Mouse (Mus musculus) forebrain, embryonic 12.5 days (tissue): ENCODE measurements at regions not wholly inside any gene's neighbourhood (a gene's known extent, or its start where the extent isn't known, plus 50 kb on each side); places are given as distances from the start of the nearest gene placed in this dataset.

Experiments used
- ATAC-seq: fragments of 200-750 bp; cut with Nextera tagmentation; 2 replicates; pipeline ENCODE4 v1.8.0; 2017; ENCODE audit warnings: moderate TSS enrichment; ENCODE audit not compliant: low FRiP score
- H3K27ac ChIP-seq: fragments of 300-500 bp; sonication (generic); 2 replicates; pipeline ENCODE4 v1.5.1; 2016; ENCODE audit warnings: mild to moderate bottlenecking
- H3K27me3 ChIP-seq: fragments of 300-500 bp; sonication (generic); 2 replicates; pipeline ENCODE4 v1.6.1; 2016; ENCODE audit warnings: mild to moderate bottlenecking
- H3K36me3 ChIP-seq: fragments of 300-500 bp; sonication (generic); replicated peaks from 2 replicates; pipeline ENCODE4 v1.6.1; 2016; ENCODE audit warnings: mild to moderate bottlenecking
- H3K4me1 ChIP-seq: fragments of 300-500 bp; sonication (generic); 2 replicates; pipeline ENCODE4 v1.6.1; 2016
- H3K4me2 ChIP-seq: fragments of 300-500 bp; sonication (generic); 2 replicates; pipeline ENCODE4 v1.6.1; 2016; ENCODE audit warnings: mild to moderate bottlenecking, moderate library complexity
- H3K4me3 ChIP-seq: fragments of 300-500 bp; sonication (generic); replicated peaks from 2 replicates; pipeline ENCODE4 v1.5.1; 2016; ENCODE audit warnings: mild to moderate bottlenecking
- H3K9ac ChIP-seq: fragments of 300-500 bp; sonication (generic); 2 replicates; pipeline ENCODE4 v1.6.1; 2016; ENCODE audit warnings: mild to moderate bottlenecking
- H3K9me3 ChIP-seq: fragments of 300-500 bp; sonication (generic); 2 replicates; pipeline ENCODE4 v1.6.1; 2016
- WGBS: fragments of 180-500 bp; shearing (Covaris S2); methylation state at CpG from one replicate; pipeline ENCODE4 v1.1.7; 2016; 5-methylcytosine and 5-hydroxymethylcytosine counted together

DNA sequence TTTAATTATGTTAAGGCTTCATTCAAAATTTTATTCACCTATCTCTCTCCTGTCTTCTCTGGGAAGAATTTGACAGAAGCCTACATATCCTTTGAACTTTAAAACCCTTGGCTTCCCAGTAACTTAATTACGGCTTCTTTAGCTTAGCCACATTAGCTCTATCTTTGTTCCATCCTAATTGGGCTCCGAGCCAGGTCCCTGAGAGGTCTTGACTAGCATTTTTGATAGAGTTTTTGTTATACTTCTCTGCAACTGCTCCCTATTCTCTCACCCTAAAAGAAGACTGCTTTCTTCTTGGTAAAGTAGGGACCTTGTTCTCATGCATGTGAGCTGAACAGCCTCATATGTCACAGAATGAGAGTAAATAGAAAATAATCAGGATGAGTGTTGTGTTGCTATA, 115.1 kb upstream of the Nox3 start:
- H3K9me3 ChIP-seq = no peaks in the 10 kb centered on the region
- WGBS = 10% methylated on average over 2 of the region's 2 CpGs

DNA sequence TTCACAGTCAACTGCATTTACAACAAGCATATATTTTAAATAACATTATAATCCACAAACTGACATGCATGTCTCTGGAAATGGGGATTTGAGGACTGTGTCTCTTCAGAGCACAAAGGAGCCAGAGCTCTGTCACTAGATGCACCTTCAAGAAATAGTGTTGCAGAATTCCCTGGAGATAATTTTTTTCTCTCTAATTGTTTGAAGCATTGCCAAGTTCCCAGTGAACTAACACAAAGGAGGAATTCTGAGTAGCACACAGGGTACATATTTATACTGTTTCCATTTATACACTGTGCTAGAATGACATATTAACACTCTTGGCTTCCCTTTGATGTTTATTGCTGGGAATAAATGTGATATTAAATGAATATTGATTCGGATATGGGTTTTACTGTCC, 107.4 kb upstream of the Nox3 start:
- no peaks in the 10 kb centered on the region for H3K4me1 ChIP-seq
- no peaks in the 10 kb centered on the region for H3K36me3 ChIP-seq
- no peak overlapping the region for H3K4me3 ChIP-seq
- H3K4me2 ChIP-seq = no peak overlapping the region
- no peaks in the 10 kb centered on the region for H3K9me3 ChIP-seq
- H3K9ac ChIP-seq = no peak overlapping the region
- 85% methylated on average over 1 of the region's 1 CpGs for WGBS
- H3K27ac ChIP-seq = no peak overlapping the region
- H3K27me3 ChIP-seq = no peaks in the 10 kb centered on the region
- ATAC-seq = no peak

More for the DNA sequence above, 115.1 kb upstream of the Nox3 start:
- no peaks in the 10 kb centered on the region for H3K36me3 ChIP-seq
- H3K4me1 ChIP-seq = no peaks in the 10 kb centered on the region; the same call in 1 of the 2 replicates
- no peak overlapping the region for H3K4me2 ChIP-seq
- 0 out of 2 replicates have a peak overlapping the region, but pooled peaks have one; percentile 14 for H3K27ac ChIP-seq
- ATAC-seq = no peak; the same call in 1 of the 2 replicates
- no peak overlapping the region for H3K9ac ChIP-seq
- no peak overlapping the region for H3K4me3 ChIP-seq
- no peaks in the 10 kb centered on the region for H3K27me3 ChIP-seq

DNA sequence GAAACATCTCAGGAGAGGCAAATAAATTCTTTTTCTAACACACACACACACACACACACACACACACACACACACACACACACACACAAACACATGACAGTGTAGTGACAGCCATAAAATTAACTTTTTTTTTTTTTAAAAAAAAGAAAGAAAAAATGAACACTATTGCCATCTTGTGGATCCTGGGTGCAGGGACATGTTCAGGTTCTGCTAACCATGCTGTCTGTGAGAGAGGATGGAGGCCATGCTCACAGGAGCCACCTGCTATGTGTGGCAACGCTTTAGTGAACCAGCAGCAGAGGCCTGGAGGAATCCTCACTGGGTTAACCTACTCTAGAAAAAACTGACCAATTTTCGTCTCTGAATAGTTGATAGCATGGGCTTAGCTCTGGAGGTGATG, 96.5 kb upstream of the Nox3 start:
- no peak overlapping the region for H3K27ac ChIP-seq
- H3K36me3 ChIP-seq = no peaks in the 10 kb centered on the region
- H3K4me3 ChIP-seq = no peak overlapping the region
- H3K9ac ChIP-seq = no peak overlapping the region
- H3K27me3 ChIP-seq = no peaks in the 10 kb centered on the region
- WGBS = 24% methylated on average over 2 of the region's 2 CpGs
- H3K4me1 ChIP-seq = no peaks in the 10 kb centered on the region
- peak; percentile 75; the same call in 1 of the 2 replicates for ATAC-seq
- no peaks in the 10 kb centered on the region for H3K9me3 ChIP-seq
- no peak overlapping the region for H3K4me2 ChIP-seq

DNA sequence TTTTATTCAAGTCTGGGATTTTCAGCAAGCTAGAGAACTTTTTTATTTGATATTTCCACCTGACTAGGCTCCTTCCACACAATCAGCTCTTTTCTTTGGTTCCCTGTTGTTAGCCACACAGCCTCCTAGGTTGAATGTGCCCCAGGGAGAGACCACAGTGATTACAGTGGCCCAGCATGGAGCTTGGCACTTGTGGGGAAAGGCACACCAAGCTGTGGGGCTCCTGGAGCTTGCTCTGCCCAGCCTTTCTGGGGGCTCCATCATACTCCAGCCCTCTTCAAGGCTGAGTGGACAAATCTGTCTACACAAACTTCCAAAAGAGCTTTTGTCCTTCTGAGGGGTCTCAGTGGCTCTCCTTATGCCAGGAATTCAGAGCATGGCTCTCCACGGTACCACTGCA, 86.1 kb upstream of the Nox3 start:
- no peaks in the 10 kb centered on the region for H3K36me3 ChIP-seq
- no peak overlapping the region for H3K27ac ChIP-seq
- WGBS = 23% methylated on average over 1 of the region's 1 CpGs
- H3K4me1 ChIP-seq = no peaks in the 10 kb centered on the region
- no peak overlapping the region for H3K4me2 ChIP-seq
- ATAC-seq = peak; percentile 53; the same call in 1 of the 2 replicates
- no peaks in the 10 kb centered on the region for H3K27me3 ChIP-seq
- H3K9ac ChIP-seq = no peak overlapping the region
- no peak overlapping the region for H3K4me3 ChIP-seq
- no peaks in the 10 kb centered on the region for H3K9me3 ChIP-seq

DNA sequence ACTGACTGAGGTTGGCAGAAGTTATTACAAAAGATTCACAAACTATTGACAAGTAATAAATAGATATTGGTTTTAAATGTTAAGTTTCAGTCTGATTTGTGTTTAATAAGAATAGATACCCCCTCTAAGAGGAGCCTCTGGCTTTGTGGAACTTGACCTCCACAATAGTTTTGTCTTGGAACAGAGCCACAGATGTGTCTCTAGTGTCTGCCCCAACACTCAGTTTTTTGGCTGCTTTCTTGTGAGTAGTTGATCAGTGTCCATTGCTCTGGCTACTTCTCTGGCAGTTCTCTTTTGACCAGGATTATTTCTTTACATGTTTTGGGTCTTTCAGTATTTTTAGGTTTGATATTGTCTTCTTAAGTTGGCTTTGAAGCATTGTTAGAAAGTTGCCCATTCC, 81.6 kb upstream of the Nox3 start:
- no peak overlapping the region for H3K4me3 ChIP-seq
- no peak overlapping the region for H3K27ac ChIP-seq
- ATAC-seq = no peak
- no peak overlapping the region for H3K4me2 ChIP-seq
- no peaks in the 10 kb centered on the region for H3K27me3 ChIP-seq
- H3K9ac ChIP-seq = no peak overlapping the region
- H3K36me3 ChIP-seq = no peaks in the 10 kb centered on the region
- H3K9me3 ChIP-seq = no peaks in the 10 kb centered on the region
- no peaks in the 10 kb centered on the region for H3K4me1 ChIP-seq

DNA sequence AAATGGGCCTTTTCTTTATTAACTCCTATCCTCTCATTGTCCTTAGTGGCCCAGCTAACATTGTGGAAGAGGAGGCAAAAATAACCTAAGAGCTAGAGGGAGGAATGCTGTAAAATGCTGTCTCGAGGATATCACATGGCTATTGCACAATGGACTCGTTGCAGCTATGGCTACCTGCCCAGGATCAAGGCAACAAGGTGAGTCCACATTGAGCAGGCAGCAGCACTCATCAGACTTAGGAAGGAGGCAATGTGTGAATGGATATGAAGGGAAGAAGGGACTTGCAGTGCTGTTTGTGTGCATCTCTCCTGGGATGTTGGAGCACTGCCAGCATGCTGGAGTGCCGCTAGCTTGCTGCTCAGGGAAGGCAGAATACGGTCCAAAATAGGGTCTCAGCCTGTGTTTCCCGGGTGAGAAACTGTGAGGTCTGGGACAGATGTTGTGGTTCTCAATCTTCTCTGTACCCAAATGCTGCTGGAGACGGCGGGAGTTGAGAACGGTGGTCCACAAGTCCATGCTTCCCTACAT, 51.8 kb upstream of the Nox3 start:
- Histone ChIP-seq H3K36me3 (no peaks in the 10 kb centered on the region), H3K4me2 (no peak overlapping the region), H3K9ac (no peak overlapping the region), H3K27me3 (no peaks in the 10 kb centered on the region), H3K27ac (no peak overlapping the region), H3K4me1 (no peaks in the 10 kb centered on the region), H3K9me3 (no peaks in the 10 kb centered on the region), H3K4me3 (no peak overlapping the region)
- 88% methylated on average over 8 of the region's 8 CpGs for WGBS
- no peak for ATAC-seq
